Mouse (Mus musculus): Measurements from ENCODE around the gene Slx4. TPM values are rescaled to one million over a fixed set of nuclear protein-coding genes. Genes with fewer than 3 reads are reported as not detected.
"Not testable (repeated sequence)": the region's sequence is repeated elsewhere in the genome, so short reads cannot be mapped to it uniquely, and the experiment has no call there.

Gene Slx4
- polyA plus RNA-seq, 1 experiment from 2014 or later: 18.0 TPM

- no peak overlapping the region for H3K4me2 ChIP-seq
- no peaks in the 10 kb centered on the region for H3K27me3 ChIP-seq
- H3K9ac ChIP-seq: no peak overlapping the region
- H3K36me3 ChIP-seq (ENCODE audit: poor library complexity, severe bottlenecking): peaks cover 100% of the 10 kb centered on the region
- no peak overlapping the region for H3K4me3 ChIP-seq
- 52% methylated on average over 7 of the region's 7 CpGs for WGBS
- no peaks in the 10 kb centered on the region for H3K9me3 ChIP-seq (replicated peaks)
- no peak for ATAC-seq
- H3K4me1 ChIP-seq: no peaks in the 10 kb centered on the region
- H3K27ac ChIP-seq: no peak overlapping the region
Observed at GRCm38 (mm10) chr16:3983146-3983700, 20.3 kb downstream of the Slx4 start.

GRCm38 (mm10) chr16:3982173-3982572 is 21.4 kb downstream of the Slx4 start:
- ATAC-seq: no peak
- H3K36me3 ChIP-seq (ENCODE audit: poor library complexity, severe bottlenecking): peaks cover 99% of the 10 kb centered on the region
- no peaks in the 10 kb centered on the region for H3K27me3 ChIP-seq
- WGBS: 92% methylated on average over 4 of the region's 4 CpGs
- no peak overlapping the region for H3K27ac ChIP-seq
- no peaks in the 10 kb centered on the region for H3K4me1 ChIP-seq
- H3K4me3 ChIP-seq: no peak overlapping the region
- H3K9ac ChIP-seq: no peak overlapping the region
- H3K9me3 ChIP-seq (replicated peaks): no peaks in the 10 kb centered on the region
- no peak overlapping the region for H3K4me2 ChIP-seq

GRCm38 (mm10) chr16:3976712-3977111 is 26.9 kb downstream of the Slx4 start:
- Histone ChIP-seq H3K36me3 (ENCODE audit: poor library complexity, severe bottlenecking) (peaks cover 45% of the 10 kb centered on the region), H3K4me2 (no peak overlapping the region), H3K4me1 (no peaks in the 10 kb centered on the region), H3K9me3 (replicated peaks) (no peaks in the 10 kb centered on the region), H3K27ac (no peak overlapping the region), H3K9ac (no peak overlapping the region), H3K4me3 (no peak overlapping the region), H3K27me3 (no peaks in the 10 kb centered on the region)
- WGBS: 62% methylated on average over 3 of the region's 3 CpGs
- ATAC-seq: no peak

DNA sequence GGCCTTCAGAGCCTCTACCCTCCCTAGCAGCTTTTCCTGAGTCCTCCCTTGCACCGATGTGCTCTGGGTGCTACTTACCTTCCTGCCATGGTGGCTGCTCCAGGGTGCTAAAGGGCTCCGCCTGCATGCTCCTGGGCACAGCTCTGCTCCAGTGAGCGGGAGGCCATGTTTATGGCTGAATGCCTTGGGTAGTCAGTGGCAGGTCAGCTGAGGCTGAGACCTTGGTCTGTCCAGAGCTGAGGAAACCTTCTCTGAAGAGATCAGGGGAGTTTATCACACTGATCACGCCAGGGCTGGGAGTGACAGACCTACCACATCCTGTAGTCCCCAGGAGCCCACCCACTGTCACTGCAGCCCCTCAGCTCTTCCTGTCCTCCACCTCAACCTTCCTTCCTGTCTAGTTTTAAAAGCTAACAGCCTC is 27.3 kb downstream of the Slx4 start, which contains the start of gene Nlrc3:
TSS of gene Nlrc3 (minus strand) at position 382 of the 421 bp plus-strand sequence.
- ATAC-seq: peak; percentile 21; the same call in 1 of the 2 replicates
- H3K27me3 ChIP-seq: no peaks in the 10 kb centered on the region
- peaks cover 40% of the 10 kb centered on the region for H3K36me3 ChIP-seq (ENCODE audit: poor library complexity, severe bottlenecking)
- WGBS: 89% methylated on average over 4 of the region's 4 CpGs
- no peaks in the 10 kb centered on the region for H3K4me1 ChIP-seq
- H3K27ac ChIP-seq: no peak within 1 kb of the TSS
- no peak within 1 kb of the TSS for H3K9ac ChIP-seq
- no peaks in the 10 kb centered on the region for H3K9me3 ChIP-seq (replicated peaks)
- H3K4me3 ChIP-seq: no peak within 1 kb of the TSS
- H3K4me2 ChIP-seq: no peak within 1 kb of the TSS

- no peak for ATAC-seq
- Histone ChIP-seq H3K9ac (no peak overlapping the region), H3K9me3 (replicated peaks) (no peaks in the 10 kb centered on the region), H3K27ac (no peak overlapping the region), H3K36me3 (ENCODE audit: poor library complexity, severe bottlenecking) (peaks cover 34% of the 10 kb centered on the region), H3K4me2 (no peak overlapping the region), H3K4me3 (no peak overlapping the region), H3K27me3 (no peaks in the 10 kb centered on the region), H3K4me1 (no peaks in the 10 kb centered on the region)
- 90% methylated on average over 7 of the region's 7 CpGs for WGBS
Observed at GRCm38 (mm10) chr16:3975658-3976057, 27.9 kb downstream of the Slx4 start.

- WGBS: 92% methylated on average over 19 of the region's 19 CpGs
- not testable (repeated sequence) for H3K4me1 ChIP-seq, H3K4me2 ChIP-seq
Observed at GRCm38 (mm10) chr16:3974456-3974855, 29.1 kb downstream of the Slx4 start.

DNA sequence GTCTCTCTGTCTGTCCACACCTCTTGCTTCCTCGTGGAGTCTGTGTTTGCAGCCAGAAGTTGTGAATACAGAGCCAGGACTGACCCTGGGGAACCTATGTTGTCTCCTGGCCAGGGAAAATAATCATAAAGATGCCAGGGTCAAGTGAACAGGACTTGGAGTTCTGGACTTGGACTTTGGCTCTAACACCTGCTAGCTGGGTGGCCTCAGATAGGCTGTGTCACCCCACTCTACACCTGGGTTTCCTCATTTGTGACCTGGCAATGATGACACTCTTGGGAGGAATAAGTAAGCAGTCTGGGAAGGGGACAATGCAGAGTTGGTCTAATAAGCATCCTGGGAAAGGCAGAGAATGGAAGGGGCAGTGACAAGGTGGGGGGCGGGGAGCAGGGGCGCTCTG is 38.0 kb downstream of the Slx4 start:
- Histone ChIP-seq H3K36me3 (ENCODE audit: poor library complexity, severe bottlenecking) (no peaks in the 10 kb centered on the region), H3K27me3 (no peaks in the 10 kb centered on the region), H3K9me3 (replicated peaks) (no peaks in the 10 kb centered on the region), H3K4me1 (no peaks in the 10 kb centered on the region), H3K9ac (no peak overlapping the region), H3K4me2 (no peak overlapping the region), H3K27ac (no peak overlapping the region), H3K4me3 (no peak overlapping the region)
- 79% methylated on average over 3 of the region's 3 CpGs for WGBS
- ATAC-seq: no peak

More at GRCm38 (mm10) chr16:3974456-3974855, 29.1 kb downstream of the Slx4 start:
- H3K4me3 ChIP-seq; ATAC-seq; H3K9ac ChIP-seq; H3K27ac ChIP-seq; H3K9me3 ChIP-seq (replicated peaks); H3K27me3 ChIP-seq: not testable (repeated sequence)
- H3K36me3 ChIP-seq (ENCODE audit: poor library complexity, severe bottlenecking): peaks cover 22% of the 10 kb centered on the region

- whole genome bisulfite sequencing: 86% methylated on average over 10 of the region's 10 CpGs
Observed at GRCm38 (mm10) chr16:3964990-3965389, 38.6 kb downstream of the Slx4 start.

DNA sequence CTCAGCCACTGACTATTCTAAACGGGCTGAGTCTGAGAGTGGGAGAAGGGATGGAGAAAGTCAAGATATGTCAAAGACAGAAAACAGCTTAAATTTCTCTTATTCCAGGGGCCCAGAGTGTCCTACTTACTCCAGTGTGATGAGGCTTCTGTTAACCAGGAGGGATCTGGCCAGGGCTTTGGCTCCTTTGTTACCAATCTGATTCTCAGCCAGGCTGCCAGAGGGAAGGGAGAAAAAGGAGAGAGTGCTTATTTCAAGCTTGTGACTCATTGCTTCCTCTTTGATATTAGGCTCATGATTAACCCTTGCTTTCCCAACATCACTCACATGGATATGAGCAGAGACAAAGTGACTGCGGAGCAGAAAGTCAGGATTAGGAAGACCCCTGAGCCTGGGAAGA is 44.3 kb downstream of the Slx4 start:
- no peaks in the 10 kb centered on the region for H3K9me3 ChIP-seq (replicated peaks)

More at GRCm38 (mm10) chr16:3964990-3965389, 38.6 kb downstream of the Slx4 start:
- H3K4me2 ChIP-seq: no peak overlapping the region
- H3K27ac ChIP-seq: no peak overlapping the region
- ATAC-seq: no peak
- H3K27me3 ChIP-seq: no peaks in the 10 kb centered on the region
- H3K9me3 ChIP-seq (replicated peaks): no peaks in the 10 kb centered on the region
- H3K4me1 ChIP-seq: no peaks in the 10 kb centered on the region
- H3K4me3 ChIP-seq: no peak overlapping the region
- H3K9ac ChIP-seq: no peak overlapping the region
- no peaks in the 10 kb centered on the region for H3K36me3 ChIP-seq (ENCODE audit: poor library complexity, severe bottlenecking)

GRCm38 (mm10) chr16:3956369-3956768 is 47.2 kb downstream of the Slx4 start:
- Histone ChIP-seq H3K27ac (no peak overlapping the region), H3K9me3 (replicated peaks) (no peaks in the 10 kb centered on the region), H3K4me2 (no peak overlapping the region), H3K9ac (no peak overlapping the region), H3K4me3 (no peak overlapping the region), H3K36me3 (ENCODE audit: poor library complexity, severe bottlenecking) (no peaks in the 10 kb centered on the region), H3K27me3 (no peaks in the 10 kb centered on the region), H3K4me1 (no peaks in the 10 kb centered on the region)
- 91% methylated on average over 6 of the region's 6 CpGs for WGBS
- no peak for ATAC-seq

More for the DNA sequence above, 44.3 kb downstream of the Slx4 start:
- no peak for ATAC-seq
- Histone ChIP-seq H3K4me1 (no peaks in the 10 kb centered on the region), H3K9ac (no peak overlapping the region), H3K36me3 (ENCODE audit: poor library complexity, severe bottlenecking) (no peaks in the 10 kb centered on the region), H3K27me3 (no peaks in the 10 kb centered on the region), H3K4me2 (no peak overlapping the region), H3K27ac (no peak overlapping the region), H3K4me3 (no peak overlapping the region)
- WGBS: 74% methylated on average over 2 of the region's 2 CpGs

- Histone ChIP-seq H3K4me1 (no peaks in the 10 kb centered on the region), H3K27ac (no peak overlapping the region), H3K4me2 (no peak overlapping the region), H3K27me3 (no peaks in the 10 kb centered on the region), H3K4me3 (no peak overlapping the region), H3K36me3 (ENCODE audit: poor library complexity, severe bottlenecking) (no peaks in the 10 kb centered on the region), H3K9ac (no peak overlapping the region), H3K9me3 (replicated peaks) (no peaks in the 10 kb centered on the region)
- no peak for ATAC-seq
- 82% methylated on average over 1 of the region's 1 CpGs for WGBS
Observed at GRCm38 (mm10) chr16:3951141-3951540, 52.4 kb downstream of the Slx4 start.

- no peak overlapping the region for H3K9ac ChIP-seq
- ATAC-seq: no peak
- H3K27ac ChIP-seq: no peak overlapping the region
- H3K27me3 ChIP-seq: no peaks in the 10 kb centered on the region
- WGBS: 90% methylated on average over 4 of the region's 4 CpGs
- H3K36me3 ChIP-seq (ENCODE audit: poor library complexity, severe bottlenecking): peaks cover 84% of the 10 kb centered on the region
- no peak overlapping the region for H3K4me2 ChIP-seq
- H3K9me3 ChIP-seq (replicated peaks): no peaks in the 10 kb centered on the region
- H3K4me1 ChIP-seq: no peaks in the 10 kb centered on the region
- H3K4me3 ChIP-seq: no peak overlapping the region
Observed at GRCm38 (mm10) chr16:3934701-3935100, 68.9 kb downstream of the Slx4 start.

DNA sequence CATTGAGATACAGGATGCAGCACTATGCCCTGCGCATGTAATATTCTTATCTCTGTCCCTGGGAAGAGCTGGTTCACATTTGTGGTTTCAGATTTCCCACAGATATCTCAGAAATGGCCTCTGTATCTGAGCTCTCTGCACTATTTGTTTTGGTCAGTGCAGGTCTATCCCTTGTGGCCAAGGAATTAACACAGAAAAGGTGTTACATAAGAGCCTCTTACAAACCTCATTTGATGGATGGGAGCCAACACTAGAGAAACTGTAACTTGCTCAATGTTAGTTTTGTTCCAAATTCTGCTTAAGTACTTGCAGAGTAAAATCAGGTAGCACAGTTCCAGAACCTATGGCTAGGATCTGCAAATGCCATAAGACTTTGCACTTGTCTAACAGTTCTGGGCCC is 69.5 kb downstream of the Slx4 start:
- Histone ChIP-seq H3K4me2 (no peak overlapping the region), H3K27ac (no peak overlapping the region), H3K4me3 (no peak overlapping the region), H3K4me1 (no peaks in the 10 kb centered on the region), H3K27me3 (no peaks in the 10 kb centered on the region), H3K9ac (no peak overlapping the region), H3K9me3 (replicated peaks) (no peaks in the 10 kb centered on the region), H3K36me3 (ENCODE audit: poor library complexity, severe bottlenecking) (peaks cover 86% of the 10 kb centered on the region)
- WGBS: 95% methylated on average over 1 of the region's 1 CpGs
- ATAC-seq: no peak
